Mouse (Mus musculus): Measurements from ENCODE around the gene Slc8a2. TPM values are rescaled to one million over a fixed set of nuclear protein-coding genes. Genes with fewer than 3 reads are reported as not detected.

Slc8a2 gene
- polyA plus RNA-seq, 1 experiment, result 1.2 TPM

GRCm38 (mm10) chr7:16130956-16131634 is 1.5 kb downstream of the Slc8a2 start:
- H3K4me1 ChIP-seq (ENCODE audit: control insufficient read depth, insufficient read depth, insufficient read length), result peaks cover 7% of the 10 kb centered on the region; the same call in 1 of the 2 replicates
- no peak overlapping the region for H3K4me3 ChIP-seq (ENCODE audit: extremely low read depth, insufficient read depth, insufficient read length)
- no peak for DNase-seq (ENCODE audit: low read depth in 1 of 2, low spot score in 2 of 2)
- WGBS, result 49% methylated on average over 13 of the region's 13 CpGs
- peaks cover 6% of the 10 kb centered on the region for H3K27me3 ChIP-seq (ENCODE audit: control insufficient read depth, insufficient read depth, low read length)
- peaks cover 2% of the 10 kb centered on the region; the same call in 1 of the 2 replicates for H3K36me3 ChIP-seq (ENCODE audit: control insufficient read depth, insufficient read depth, low read length)
- H3K27ac ChIP-seq (ENCODE audit: insufficient read depth, low read length), result no peak overlapping the region
- TF ChIP-seq CTCF (IDR thresholded peaks at IDR 0.05; ENCODE audit: extremely low read depth, insufficient read depth, insufficient read length, insufficient replicate concordance) (no peak), POLR2A (IDR thresholded peaks at IDR 0.05; ENCODE audit: low read depth, low read length) (no peak)

GRCm38 (mm10) chr7:16132161-16132581 is 2.5 kb downstream of the Slc8a2 start:
- Histone ChIP-seq H3K27ac (ENCODE audit: insufficient read depth, low read length) (no peak overlapping the region), H3K4me1 (ENCODE audit: control insufficient read depth, insufficient read depth, insufficient read length) (peaks cover 7% of the 10 kb centered on the region; the same call in 1 of the 2 replicates), H3K36me3 (ENCODE audit: control insufficient read depth, insufficient read depth, low read length) (no peaks in the 10 kb centered on the region), H3K4me3 (ENCODE audit: extremely low read depth, insufficient read depth, insufficient read length) (no peak overlapping the region), H3K27me3 (ENCODE audit: control insufficient read depth, insufficient read depth, low read length) (peaks cover 6% of the 10 kb centered on the region)
- TF ChIP-seq CTCF (IDR thresholded peaks at IDR 0.05; ENCODE audit: extremely low read depth, insufficient read depth, insufficient read length, insufficient replicate concordance) (no peak), POLR2A (IDR thresholded peaks at IDR 0.05; ENCODE audit: low read depth, low read length) (no peak)
- no peak for DNase-seq (ENCODE audit: low read depth in 1 of 2, low spot score in 2 of 2)
- 4% methylated on average over 7 of the region's 7 CpGs for WGBS

- TF ChIP-seq POLR2A (IDR thresholded peaks at IDR 0.05; ENCODE audit: low read depth, low read length) (no peak), CTCF (IDR thresholded peaks at IDR 0.05; ENCODE audit: extremely low read depth, insufficient read depth, insufficient read length, insufficient replicate concordance) (no peak)
- WGBS, result 54% methylated on average over 3 of the region's 3 CpGs
- H3K27me3 ChIP-seq (ENCODE audit: control insufficient read depth, insufficient read depth, low read length), result peaks cover 6% of the 10 kb centered on the region
These were observed 3.3 kb downstream of the Slc8a2 start for GRCm38 (mm10) chr7:16132926-16133325.

GRCm38 (mm10) chr7:16133691-16134090 is 4.1 kb downstream of the Slc8a2 start:
- H3K27me3 ChIP-seq (ENCODE audit: control insufficient read depth, insufficient read depth, low read length), result peaks cover 6% of the 10 kb centered on the region
- no peak for TF ChIP-seq POLR2A (IDR thresholded peaks at IDR 0.05; ENCODE audit: low read depth, low read length)
- no peak for TF ChIP-seq CTCF (IDR thresholded peaks at IDR 0.05; ENCODE audit: extremely low read depth, insufficient read depth, insufficient read length, insufficient replicate concordance)

More at GRCm38 (mm10) chr7:16132926-16133325, 3.3 kb downstream of the Slc8a2 start:
- no peak for DNase-seq (ENCODE audit: low read depth in 1 of 2, low spot score in 2 of 2)
- H3K4me3 ChIP-seq (ENCODE audit: extremely low read depth, insufficient read depth, insufficient read length), result no peak overlapping the region
- no peaks in the 10 kb centered on the region for H3K36me3 ChIP-seq (ENCODE audit: control insufficient read depth, insufficient read depth, low read length)
- peaks cover 7% of the 10 kb centered on the region; the same call in 1 of the 2 replicates for H3K4me1 ChIP-seq (ENCODE audit: control insufficient read depth, insufficient read depth, insufficient read length)
- H3K27ac ChIP-seq (ENCODE audit: insufficient read depth, low read length), result no peak overlapping the region

GRCm38 (mm10) chr7:16134951-16135392 is 5.3 kb downstream of the Slc8a2 start:
- H3K27ac ChIP-seq (ENCODE audit: insufficient read depth, low read length), result no peak overlapping the region
- DNase-seq (ENCODE audit: low read depth in 1 of 2, low spot score in 2 of 2), result no peak
- H3K36me3 ChIP-seq (ENCODE audit: control insufficient read depth, insufficient read depth, low read length), result no peaks in the 10 kb centered on the region
- no peak overlapping the region for H3K4me3 ChIP-seq (ENCODE audit: extremely low read depth, insufficient read depth, insufficient read length)
- peaks cover 6% of the 10 kb centered on the region for H3K27me3 ChIP-seq (ENCODE audit: control insufficient read depth, insufficient read depth, low read length)
- peaks cover 7% of the 10 kb centered on the region; the same call in 1 of the 2 replicates for H3K4me1 ChIP-seq (ENCODE audit: control insufficient read depth, insufficient read depth, insufficient read length)
- 63% methylated on average over 7 of the region's 7 CpGs for WGBS
- TF ChIP-seq CTCF (IDR thresholded peaks at IDR 0.05; ENCODE audit: extremely low read depth, insufficient read depth, insufficient read length, insufficient replicate concordance), result no peak
- TF ChIP-seq POLR2A (IDR thresholded peaks at IDR 0.05; ENCODE audit: low read depth, low read length), result no peak

More at GRCm38 (mm10) chr7:16133691-16134090, 4.1 kb downstream of the Slc8a2 start:
- DNase-seq (ENCODE audit: low read depth in 1 of 2, low spot score in 2 of 2), result no peak
- H3K36me3 ChIP-seq (ENCODE audit: control insufficient read depth, insufficient read depth, low read length), result no peaks in the 10 kb centered on the region
- H3K4me1 ChIP-seq (ENCODE audit: control insufficient read depth, insufficient read depth, insufficient read length), result peaks cover 7% of the 10 kb centered on the region; the same call in 1 of the 2 replicates
- no peak overlapping the region for H3K4me3 ChIP-seq (ENCODE audit: extremely low read depth, insufficient read depth, insufficient read length)
- H3K27ac ChIP-seq (ENCODE audit: insufficient read depth, low read length), result no peak overlapping the region
- WGBS, result 91% methylated on average over 9 of the region's 9 CpGs

- no peak for DNase-seq (ENCODE audit: low read depth in 1 of 2, low spot score in 2 of 2)
- 35% methylated on average over 27 of the region's 27 CpGs for WGBS
- Histone ChIP-seq H3K27ac (ENCODE audit: insufficient read depth, low read length) (no peak overlapping the region), H3K36me3 (ENCODE audit: control insufficient read depth, insufficient read depth, low read length) (no peaks in the 10 kb centered on the region), H3K4me1 (ENCODE audit: control insufficient read depth, insufficient read depth, insufficient read length) (no peaks in the 10 kb centered on the region), H3K27me3 (ENCODE audit: control insufficient read depth, insufficient read depth, low read length) (0 out of 2 replicates have a peak, but pooled peaks cover 2% of the 10 kb centered on the region), H3K4me3 (ENCODE audit: extremely low read depth, insufficient read depth, insufficient read length) (no peak overlapping the region)
- TF ChIP-seq POLR2A (IDR thresholded peaks at IDR 0.05; ENCODE audit: low read depth, low read length) (no peak), CTCF (IDR thresholded peaks at IDR 0.05; ENCODE audit: extremely low read depth, insufficient read depth, insufficient read length, insufficient replicate concordance) (no peak)
These were observed 17.1 kb downstream of the Slc8a2 start for GRCm38 (mm10) chr7:16146489-16147410.
